Mouse (Mus musculus) right cerebral cortex, adult 2 months (tissue): ENCODE measurements at regions not wholly inside any gene's neighbourhood (a gene's known extent, or its start where the extent isn't known, plus 50 kb on each side); places are given as distances from the start of the nearest gene placed in this dataset.
"Not testable (repeated sequence)": the region's sequence is repeated elsewhere in the genome, so short reads cannot be mapped to it uniquely, and the experiment has no call there.

Experiments
- DNase-seq, 2 experiments: peaks; one replicate each; pipeline ENCODE4 v3.0.0; 2021 to 2022; ENCODE audit warnings: low spot score in 2 of 2

GRCm38 (mm10) chr6:24384193-24384888 lies 130.5 kb downstream of the Iqub start:
- no peak for DNase-seq

- DNase-seq, result no peak
Observed at GRCm38 (mm10) chr6:24379859-24380258, 135.0 kb downstream of the Iqub start.

GRCm38 (mm10) chr6:24376728-24377127 lies 138.1 kb downstream of the Iqub start:
- no peak for DNase-seq

GRCm38 (mm10) chr6:24373161-24373560 lies 141.7 kb downstream of the Iqub start:
- no peak for DNase-seq

- DNase-seq, result no peak
Observed at GRCm38 (mm10) chr6:24371680-24372079, 143.2 kb downstream of the Iqub start.

- peak; percentile 25 to 50 for DNase-seq
Observed at GRCm38 (mm10) chr6:24350882-24351281, 164.0 kb downstream of the Iqub start.

GRCm38 (mm10) chr6:24348481-24349062 lies 166.3 kb downstream of the Iqub start:
- no peak for DNase-seq

- no peak for DNase-seq
Observed at GRCm38 (mm10) chr6:24347745-24348480, 167.0 kb downstream of the Iqub start.

- DNase-seq, result no peak
Observed at GRCm38 (mm10) chr6:24342471-24342870, 172.4 kb downstream of the Iqub start.

GRCm38 (mm10) chr6:24342056-24342455 lies 172.8 kb downstream of the Iqub start:
- no peak for DNase-seq

GRCm38 (mm10) chr6:24340107-24340506 lies 172.2 kb upstream of the Slc13a1 start:
- not testable (repeated sequence) for DNase-seq

- peak; percentile 10 to 20 for DNase-seq
Observed at GRCm38 (mm10) chr6:24325215-24325614, 157.3 kb upstream of the Slc13a1 start.

- DNase-seq, result no peak
Observed at GRCm38 (mm10) chr6:24324718-24325117, 156.8 kb upstream of the Slc13a1 start.

GRCm38 (mm10) chr6:24322371-24322770 lies 154.5 kb upstream of the Slc13a1 start:
- DNase-seq, result no peak

- no peak for DNase-seq
Observed at GRCm38 (mm10) chr6:24318862-24319261, 151.0 kb upstream of the Slc13a1 start.

GRCm38 (mm10) chr6:24310675-24311074 lies 142.8 kb upstream of the Slc13a1 start:
- DNase-seq, result no peak

GRCm38 (mm10) chr6:24309810-24310209 lies 141.9 kb upstream of the Slc13a1 start:
- DNase-seq, result no peak

GRCm38 (mm10) chr6:24301681-24302080 lies 133.8 kb upstream of the Slc13a1 start:
- DNase-seq, result no peak

GRCm38 (mm10) chr6:24301146-24301545 lies 133.3 kb upstream of the Slc13a1 start:
- DNase-seq, result no peak

- DNase-seq, result no peak
Observed at GRCm38 (mm10) chr6:24298562-24299212, 130.8 kb upstream of the Slc13a1 start.

GRCm38 (mm10) chr6:24288757-24289156 lies 120.9 kb upstream of the Slc13a1 start:
- not testable (repeated sequence) for DNase-seq

- peak in 1 of 2 experiments; percentile 4 for DNase-seq
Observed at GRCm38 (mm10) chr6:24272821-24273220, 104.9 kb upstream of the Slc13a1 start.
